Mouse (Mus musculus): ENCODE measurements around the gene Kat6b. TPM values are rescaled to one million over a fixed set of nuclear protein-coding genes. Genes with fewer than 3 reads are reported as not detected.

Gene Kat6b
- polyA plus RNA-seq, 1 experiment = 9.5 TPM

GRCm38 (mm10) chr14:21583868-21584267 is 102.6 kb downstream of the Kat6b start:
- no peak overlapping the region for H3K27ac ChIP-seq (ENCODE audit: insufficient read depth, low read depth, low read length)
- DNase-seq = peak; percentile 41
- TF ChIP-seq POLR2A (IDR thresholded peaks at IDR 0.05; ENCODE audit: low read depth, low read length) = no peak
- TF ChIP-seq CTCF (conservative IDR thresholded peaks at IDR 0.05; ENCODE audit: insufficient read depth, insufficient read length, low read depth, low read length) = no peak
- no peaks in the 10 kb centered on the region for H3K36me3 ChIP-seq (ENCODE audit: control insufficient read depth, insufficient read depth, low read length)
- H3K27me3 ChIP-seq (replicated peaks; ENCODE audit: control insufficient read depth, insufficient read depth, low read length) = no peaks in the 10 kb centered on the region
- 51% methylated on average over 5 of the region's 5 CpGs for WGBS
- H3K4me3 ChIP-seq (ENCODE audit: insufficient read depth, low read depth, low read length) = no peak overlapping the region
- peaks cover 40% of the 10 kb centered on the region for H3K4me1 ChIP-seq (ENCODE audit: control insufficient read depth, insufficient read depth, low read length)

DNA sequence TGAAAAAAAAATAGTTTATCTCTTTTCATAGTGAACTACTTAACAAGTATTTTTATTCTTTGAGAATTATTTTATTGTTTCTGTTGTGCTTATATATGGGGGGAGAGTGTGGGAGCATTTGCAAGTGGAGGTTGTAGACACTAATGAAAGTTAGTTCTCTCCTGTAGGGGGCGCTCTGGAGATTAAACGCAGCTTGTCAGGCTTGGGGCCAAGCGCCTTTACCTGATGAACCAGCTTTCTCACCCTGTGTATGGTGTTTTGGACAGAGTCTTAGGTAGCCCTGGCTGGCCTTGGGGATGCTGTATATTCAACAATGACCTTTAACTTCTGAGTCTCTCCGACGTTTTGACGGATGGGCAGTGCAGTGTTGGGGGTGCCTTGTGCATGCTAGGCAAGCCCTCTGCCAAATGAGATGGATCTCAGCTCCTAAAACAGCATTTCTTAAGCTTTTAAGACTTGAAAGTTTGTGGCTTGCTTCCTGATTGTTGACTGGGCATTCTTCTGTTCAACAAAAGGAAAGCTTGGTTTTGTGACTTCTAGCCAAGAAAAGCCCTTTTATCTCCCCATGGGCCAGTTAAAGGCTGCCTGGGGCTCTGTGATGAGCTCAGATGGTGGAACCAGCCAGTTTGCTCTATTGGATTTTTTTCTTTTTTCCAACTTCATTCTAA is 103.4 kb downstream of the Kat6b start:
- H3K36me3 ChIP-seq (ENCODE audit: control insufficient read depth, insufficient read depth, low read length) = no peaks in the 10 kb centered on the region
- no peak for DNase-seq
- no peak overlapping the region for H3K4me3 ChIP-seq (ENCODE audit: insufficient read depth, low read depth, low read length)
- 32% methylated on average over 6 of the region's 6 CpGs for WGBS
- H3K27ac ChIP-seq (ENCODE audit: insufficient read depth, low read depth, low read length) = no peak overlapping the region
- peaks cover 41% of the 10 kb centered on the region for H3K4me1 ChIP-seq (ENCODE audit: control insufficient read depth, insufficient read depth, low read length)
- TF ChIP-seq POLR2A (IDR thresholded peaks at IDR 0.05; ENCODE audit: low read depth, low read length) (no peak), CTCF (conservative IDR thresholded peaks at IDR 0.05; ENCODE audit: insufficient read depth, insufficient read length, low read depth, low read length) (peak; percentile 39; the same call in 1 of the 2 replicates)
- no peaks in the 10 kb centered on the region for H3K27me3 ChIP-seq (replicated peaks; ENCODE audit: control insufficient read depth, insufficient read depth, low read length)

DNA sequence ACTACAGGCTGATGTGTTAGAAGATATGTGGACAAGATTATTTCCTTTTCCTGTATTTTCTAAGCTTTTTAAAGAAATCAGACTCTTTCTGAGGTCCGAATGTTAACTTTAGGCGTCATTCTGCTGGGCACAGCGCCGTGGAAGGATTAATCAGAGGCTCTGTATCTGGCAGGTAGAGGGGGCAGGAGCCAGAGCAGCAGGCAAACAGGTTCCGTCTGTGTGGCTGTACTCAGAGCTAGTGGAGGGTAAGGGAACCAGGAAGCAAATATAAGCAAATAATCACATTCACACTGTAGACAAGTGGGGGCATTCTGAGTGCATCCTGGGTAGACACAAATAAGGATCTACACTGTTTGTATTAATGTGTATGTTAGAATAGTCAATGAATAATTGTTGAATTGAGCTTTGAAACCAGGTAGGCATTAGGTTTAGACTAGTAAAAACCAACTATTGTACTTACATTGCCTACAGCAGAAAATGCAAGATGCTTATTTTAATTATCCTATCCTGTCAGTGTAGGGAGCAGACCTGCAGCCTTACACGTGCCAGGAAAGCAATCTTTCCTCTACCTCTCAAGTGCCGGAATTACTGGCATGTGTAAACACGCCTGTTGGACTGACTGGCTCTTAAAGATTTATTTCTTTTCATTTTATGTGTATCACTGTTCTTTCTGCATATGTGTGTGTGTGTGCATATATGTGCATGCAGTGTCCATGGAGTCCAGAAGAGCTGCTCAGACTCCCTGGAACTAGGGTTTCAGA is 104.4 kb downstream of the Kat6b start:
- H3K27me3 ChIP-seq (replicated peaks; ENCODE audit: control insufficient read depth, insufficient read depth, low read length) = no peaks in the 10 kb centered on the region
- H3K4me1 ChIP-seq (ENCODE audit: control insufficient read depth, insufficient read depth, low read length) = peaks cover 39% of the 10 kb centered on the region
- DNase-seq = no peak
- 44% methylated on average over 8 of the region's 8 CpGs for WGBS
- TF ChIP-seq CTCF (conservative IDR thresholded peaks at IDR 0.05; ENCODE audit: insufficient read depth, insufficient read length, low read depth, low read length) (0 out of 2 replicates have a peak, but pooled peaks have one; percentile 1), POLR2A (IDR thresholded peaks at IDR 0.05; ENCODE audit: low read depth, low read length) (no peak)
- H3K4me3 ChIP-seq (ENCODE audit: insufficient read depth, low read depth, low read length) = no peak overlapping the region
- no peak overlapping the region for H3K27ac ChIP-seq (ENCODE audit: insufficient read depth, low read depth, low read length)
- H3K36me3 ChIP-seq (ENCODE audit: control insufficient read depth, insufficient read depth, low read length) = no peaks in the 10 kb centered on the region

DNA sequence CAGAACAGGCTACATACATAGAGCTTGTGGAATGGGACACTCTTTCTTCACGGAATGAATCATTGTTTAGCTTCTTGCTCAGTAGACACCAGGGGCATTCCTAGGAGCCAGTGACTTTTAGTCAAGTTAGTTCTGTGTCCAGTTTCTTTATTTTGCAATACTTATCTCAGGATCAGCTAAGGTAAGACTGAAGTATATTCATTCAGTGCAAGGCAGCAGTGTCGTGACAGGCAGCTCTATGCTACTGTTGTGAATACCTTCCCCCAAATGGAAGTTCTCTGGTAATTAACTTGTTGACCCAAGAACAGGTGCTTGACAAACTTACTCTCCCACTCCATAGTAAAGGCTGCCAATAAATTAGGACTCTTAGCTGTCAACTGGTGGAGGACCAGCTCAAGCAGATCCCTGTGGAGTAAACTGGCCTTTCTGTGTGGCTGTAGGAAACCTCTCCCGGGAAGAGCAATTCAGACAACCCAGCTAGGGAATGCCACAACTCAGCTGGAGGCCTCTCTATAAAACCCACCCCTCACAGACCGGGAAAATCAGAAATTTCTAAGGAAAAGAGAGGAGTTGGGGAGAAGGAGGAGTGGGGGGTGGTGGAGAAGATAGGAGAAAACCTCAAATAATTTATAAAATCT is 105.4 kb downstream of the Kat6b start:
- no peak for TF ChIP-seq POLR2A (IDR thresholded peaks at IDR 0.05; ENCODE audit: low read depth, low read length)
- no peak for TF ChIP-seq CTCF (conservative IDR thresholded peaks at IDR 0.05; ENCODE audit: insufficient read depth, insufficient read length, low read depth, low read length)
- H3K4me3 ChIP-seq (ENCODE audit: insufficient read depth, low read depth, low read length) = no peak overlapping the region
- H3K36me3 ChIP-seq (ENCODE audit: control insufficient read depth, insufficient read depth, low read length) = no peaks in the 10 kb centered on the region
- H3K27ac ChIP-seq (ENCODE audit: insufficient read depth, low read depth, low read length) = 0 out of 2 replicates have a peak overlapping the region, but pooled peaks have one; percentile 50
- DNase-seq = no peak
- H3K4me1 ChIP-seq (ENCODE audit: control insufficient read depth, insufficient read depth, low read length) = peaks cover 33% of the 10 kb centered on the region
- H3K27me3 ChIP-seq (replicated peaks; ENCODE audit: control insufficient read depth, insufficient read depth, low read length) = no peaks in the 10 kb centered on the region
- WGBS = 45% methylated on average over 4 of the region's 4 CpGs

- H3K27me3 ChIP-seq (replicated peaks; ENCODE audit: control insufficient read depth, insufficient read depth, low read length) = no peaks in the 10 kb centered on the region
- no peak overlapping the region for H3K4me3 ChIP-seq (ENCODE audit: insufficient read depth, low read depth, low read length)
- DNase-seq = no peak
- H3K27ac ChIP-seq (ENCODE audit: insufficient read depth, low read depth, low read length) = no peak overlapping the region
- peaks cover 33% of the 10 kb centered on the region for H3K4me1 ChIP-seq (ENCODE audit: control insufficient read depth, insufficient read depth, low read length)
- TF ChIP-seq CTCF (conservative IDR thresholded peaks at IDR 0.05; ENCODE audit: insufficient read depth, insufficient read length, low read depth, low read length) = no peak
- no peak for TF ChIP-seq POLR2A (IDR thresholded peaks at IDR 0.05; ENCODE audit: low read depth, low read length)
- no peaks in the 10 kb centered on the region for H3K36me3 ChIP-seq (ENCODE audit: control insufficient read depth, insufficient read depth, low read length)
- 36% methylated on average over 2 of the region's 2 CpGs for WGBS
Observed at GRCm38 (mm10) chr14:21587931-21588330, 106.7 kb downstream of the Kat6b start.

DNA sequence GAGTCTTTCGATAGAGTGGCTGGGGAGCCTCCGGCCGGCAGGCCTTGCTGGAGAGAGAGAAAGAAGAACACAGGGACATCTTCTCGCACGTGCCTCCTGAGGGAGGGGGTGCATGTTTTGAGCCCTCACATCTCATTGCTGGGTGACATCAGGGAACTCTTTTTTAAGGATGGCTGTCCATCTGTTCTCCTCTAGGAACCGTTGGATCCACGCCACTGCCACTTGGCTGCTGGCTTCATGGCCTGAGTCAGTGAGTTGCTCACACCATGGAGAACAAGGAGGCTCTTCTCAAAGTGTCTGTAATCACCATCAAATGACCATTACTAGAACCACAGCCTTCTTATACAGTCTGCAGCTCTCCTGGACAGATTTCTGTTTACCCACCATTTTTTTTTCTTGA is 108.4 kb downstream of the Kat6b start:
- Histone ChIP-seq H3K4me3 (ENCODE audit: insufficient read depth, low read depth, low read length) (no peak overlapping the region), H3K4me1 (ENCODE audit: control insufficient read depth, insufficient read depth, low read length) (peaks cover 33% of the 10 kb centered on the region), H3K27ac (ENCODE audit: insufficient read depth, low read depth, low read length) (no peak overlapping the region), H3K27me3 (replicated peaks; ENCODE audit: control insufficient read depth, insufficient read depth, low read length) (no peaks in the 10 kb centered on the region), H3K36me3 (ENCODE audit: control insufficient read depth, insufficient read depth, low read length) (no peaks in the 10 kb centered on the region)
- WGBS = 91% methylated on average over 7 of the region's 7 CpGs
- TF ChIP-seq CTCF (conservative IDR thresholded peaks at IDR 0.05; ENCODE audit: insufficient read depth, insufficient read length, low read depth, low read length) = no peak
- TF ChIP-seq POLR2A (IDR thresholded peaks at IDR 0.05; ENCODE audit: low read depth, low read length) = no peak
- DNase-seq = no peak

DNA sequence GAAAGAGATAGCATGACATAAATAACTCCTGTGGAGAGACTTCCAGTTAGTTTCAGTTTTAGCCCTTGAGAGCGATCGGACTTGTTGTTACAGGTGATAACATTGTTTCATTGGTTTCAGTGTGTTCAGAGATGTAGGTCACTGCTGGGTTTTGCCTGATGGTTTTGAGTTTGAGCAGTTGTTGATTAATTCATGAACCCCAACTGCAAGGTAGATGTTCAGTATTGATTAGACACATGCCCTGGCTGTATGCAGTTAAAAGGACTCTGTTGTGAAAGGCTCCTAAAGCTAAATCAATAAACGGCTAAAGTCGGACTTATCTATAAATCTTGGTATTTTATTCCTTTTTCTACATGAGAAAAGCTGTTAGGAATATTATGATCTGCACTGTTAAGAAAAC is 109.0 kb downstream of the Kat6b start:
- no peak overlapping the region for H3K27ac ChIP-seq (ENCODE audit: insufficient read depth, low read depth, low read length)
- TF ChIP-seq POLR2A (IDR thresholded peaks at IDR 0.05; ENCODE audit: low read depth, low read length) (no peak), CTCF (conservative IDR thresholded peaks at IDR 0.05; ENCODE audit: insufficient read depth, insufficient read length, low read depth, low read length) (no peak)
- DNase-seq = no peak
- WGBS = 87% methylated on average over 4 of the region's 4 CpGs
- no peaks in the 10 kb centered on the region for H3K27me3 ChIP-seq (replicated peaks; ENCODE audit: control insufficient read depth, insufficient read depth, low read length)
- no peak overlapping the region for H3K4me3 ChIP-seq (ENCODE audit: insufficient read depth, low read depth, low read length)
- H3K36me3 ChIP-seq (ENCODE audit: control insufficient read depth, insufficient read depth, low read length) = no peaks in the 10 kb centered on the region
- peaks cover 29% of the 10 kb centered on the region for H3K4me1 ChIP-seq (ENCODE audit: control insufficient read depth, insufficient read depth, low read length)

All from kidney, adult 2 months (tissue).